Mouse (Mus musculus) forebrain, embryonic 13.5 days (tissue): Measurements from ENCODE around the gene Kif1b. TPM values are rescaled to one million over a fixed set of nuclear protein-coding genes. Genes with fewer than 3 reads are reported as not detected.
"Not testable (repeated sequence)": the region's sequence is repeated elsewhere in the genome, so short reads cannot be mapped to it uniquely, and the experiment has no call there.

ENCODE experiments used
- ATAC-seq: fragments of 200-750 bp; cut with Nextera tagmentation; 2 replicates; pipeline ENCODE4 v1.8.0; 2017
- H3K27ac ChIP-seq: fragments of 300-500 bp; sonication (generic); 2 replicates; pipeline ENCODE4 v1.5.1; 2015; ENCODE audit warnings: inconsistent platforms, mild to moderate bottlenecking, moderate library complexity
- H3K27me3 ChIP-seq: fragments of 300-500 bp; sonication (generic); 2 replicates; pipeline ENCODE4 v1.6.1; 2015; ENCODE audit warnings: mild to moderate bottlenecking, inconsistent platforms
- H3K36me3 ChIP-seq: fragments of 300-500 bp; sonication (generic); 2 replicates; pipeline ENCODE4 v1.6.1; 2015; ENCODE audit warnings: mild to moderate bottlenecking, inconsistent platforms; ENCODE audit not compliant: poor library complexity, severe bottlenecking
- H3K4me1 ChIP-seq: fragments of 300-500 bp; sonication (generic); 2 replicates; pipeline ENCODE4 v1.6.1; 2015; ENCODE audit warnings: inconsistent platforms
- H3K4me2 ChIP-seq: fragments of 300-500 bp; sonication (generic); 2 replicates; pipeline ENCODE4 v1.6.1; 2015; ENCODE audit warnings: inconsistent platforms, mild to moderate bottlenecking, moderate library complexity
- H3K4me3 ChIP-seq: fragments of 300-500 bp; sonication (generic); 2 replicates; pipeline ENCODE4 v1.5.1; 2015; ENCODE audit warnings: mild to moderate bottlenecking, inconsistent platforms
- H3K9ac ChIP-seq: fragments of 300-500 bp; sonication (generic); 2 replicates; pipeline ENCODE4 v1.6.1; 2015; ENCODE audit warnings: mild to moderate bottlenecking, inconsistent platforms
- H3K9me3 ChIP-seq: fragments of 300-500 bp; sonication (generic); replicated peaks from 2 replicates; pipeline ENCODE4 v1.6.1; 2016; ENCODE audit warnings: inconsistent platforms
- WGBS: fragments of 180-500 bp; shearing (Covaris S2); methylation state at CpG from one replicate; pipeline ENCODE4 v1.1.7; 2015; 5-methylcytosine and 5-hydroxymethylcytosine counted together
- polyA plus RNA-seq: library from polyadenylated mRNA; unstranded; fragments of >200 nt; fragmentation: Nextera tagmentation; extraction: Ambion mirVana; gene quantifications from 2 replicates; pipeline ENCODE4 v1.2.1, GENCODE M21; 2015

Kif1b gene
- polyA plus RNA-seq, 1 experiment from 2014 or later, result 136 TPM

DNA sequence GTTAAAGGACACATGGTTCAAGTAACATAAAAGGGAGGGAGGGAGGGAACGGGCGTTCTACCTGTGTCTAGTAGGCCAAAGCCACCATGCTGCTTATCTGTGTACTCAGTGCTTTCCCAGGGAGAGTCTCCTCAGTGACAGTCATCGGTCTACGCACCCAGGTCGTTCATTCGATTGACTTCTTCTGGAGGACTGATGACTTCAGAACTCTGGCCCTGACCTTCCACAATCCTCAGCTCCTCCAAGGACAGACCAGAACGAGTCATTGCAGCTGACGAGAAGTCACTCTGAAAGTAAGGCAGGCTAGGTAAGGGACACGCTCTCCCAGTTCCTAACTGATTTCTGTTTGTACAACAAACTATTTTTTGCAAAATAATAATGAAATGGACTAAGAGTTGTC is 94.0 kb downstream of the Kif1b start:
- no peak for ATAC-seq
- no peak overlapping the region for H3K9ac ChIP-seq
- H3K27me3 ChIP-seq, result no peaks in the 10 kb centered on the region
- H3K9me3 ChIP-seq, result no peaks in the 10 kb centered on the region
- H3K36me3 ChIP-seq, result peaks cover 89% of the 10 kb centered on the region
- H3K4me2 ChIP-seq, result no peak overlapping the region
- no peak overlapping the region for H3K27ac ChIP-seq
- no peak overlapping the region for H3K4me3 ChIP-seq
- 97% methylated on average over 9 of the region's 9 CpGs for WGBS
- no peaks in the 10 kb centered on the region for H3K4me1 ChIP-seq

DNA sequence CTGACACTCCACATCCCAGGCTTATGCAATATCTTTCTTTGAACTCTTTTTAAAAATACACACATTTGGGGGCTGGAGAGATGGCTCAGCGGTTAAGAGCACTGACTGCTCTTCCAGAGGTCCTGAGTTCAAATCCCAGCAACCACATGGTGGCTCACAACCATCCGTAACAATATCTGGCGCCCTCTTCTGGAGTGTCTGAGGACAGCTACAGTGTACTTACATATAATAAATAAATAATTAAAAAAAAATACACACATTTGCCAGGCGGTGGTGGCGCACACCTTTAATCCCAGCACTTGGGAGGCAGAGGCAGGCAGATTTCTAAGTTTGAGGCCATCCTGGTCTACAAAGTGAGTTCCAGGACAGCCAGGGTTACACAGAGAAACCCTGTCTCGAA is 96.1 kb downstream of the Kif1b start:
- H3K4me3 ChIP-seq, H3K4me2 ChIP-seq, H3K27ac ChIP-seq, H3K27me3 ChIP-seq, H3K9ac ChIP-seq, ATAC-seq, H3K4me1 ChIP-seq, H3K9me3 ChIP-seq: not testable (repeated sequence)
- WGBS, result 97% methylated on average over 6 of the region's 6 CpGs
- peaks cover 91% of the 10 kb centered on the region for H3K36me3 ChIP-seq

DNA sequence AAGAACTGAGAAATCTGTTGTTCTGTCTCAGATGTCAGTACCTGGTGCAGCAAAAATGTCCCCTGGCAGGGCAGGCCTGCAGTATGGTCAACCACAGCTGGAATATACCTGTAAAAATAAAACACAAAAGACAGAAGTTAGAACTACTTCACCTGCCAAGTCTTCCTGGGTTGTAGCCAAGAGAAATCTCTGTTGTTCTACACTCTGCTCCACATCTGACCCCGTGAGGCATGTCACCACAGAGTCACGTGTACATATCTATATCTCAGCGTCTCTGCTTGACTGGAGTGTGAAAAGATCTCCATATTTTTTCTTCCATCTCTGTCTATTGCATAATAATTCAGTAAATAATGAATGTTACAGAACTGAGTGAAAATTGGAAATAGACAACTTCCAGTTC is 105.0 kb downstream of the Kif1b start:
- Histone ChIP-seq H3K27ac (no peak overlapping the region), H3K4me3 (no peak overlapping the region), H3K27me3 (no peaks in the 10 kb centered on the region), H3K36me3 (peaks cover 94% of the 10 kb centered on the region), H3K4me2 (no peak overlapping the region), H3K4me1 (no peaks in the 10 kb centered on the region), H3K9me3 (no peaks in the 10 kb centered on the region), H3K9ac (no peak overlapping the region)
- ATAC-seq, result no peak
- WGBS, result 94% methylated on average over 3 of the region's 3 CpGs

DNA sequence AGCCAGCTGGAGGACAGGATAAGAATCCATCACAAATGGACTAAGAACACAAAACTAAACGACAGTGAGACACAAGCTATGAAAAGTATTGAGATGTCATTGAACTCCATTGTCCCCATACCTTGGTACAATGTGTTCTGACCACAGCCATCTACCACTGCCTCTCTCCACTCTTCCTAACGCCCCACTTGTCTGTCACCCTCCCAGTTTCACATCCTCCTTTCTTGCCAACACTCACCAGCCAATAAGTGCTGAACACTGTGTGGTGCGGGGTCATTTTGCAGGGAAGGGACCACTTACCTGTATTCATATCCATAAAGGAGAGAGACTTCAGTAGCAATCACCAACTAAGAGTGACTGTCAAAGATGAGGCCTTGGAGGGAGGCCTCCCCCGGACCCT is 106.4 kb downstream of the Kif1b start:
- no peaks in the 10 kb centered on the region for H3K27me3 ChIP-seq
- H3K4me2 ChIP-seq, result no peak overlapping the region
- H3K4me1 ChIP-seq, result no peaks in the 10 kb centered on the region
- H3K9me3 ChIP-seq, result no peaks in the 10 kb centered on the region
- H3K36me3 ChIP-seq, result peaks cover 93% of the 10 kb centered on the region
- H3K4me3 ChIP-seq, result no peak overlapping the region
- WGBS, result 97% methylated on average over 4 of the region's 4 CpGs
- H3K27ac ChIP-seq, result no peak overlapping the region
- H3K9ac ChIP-seq, result no peak overlapping the region
- no peak for ATAC-seq

DNA sequence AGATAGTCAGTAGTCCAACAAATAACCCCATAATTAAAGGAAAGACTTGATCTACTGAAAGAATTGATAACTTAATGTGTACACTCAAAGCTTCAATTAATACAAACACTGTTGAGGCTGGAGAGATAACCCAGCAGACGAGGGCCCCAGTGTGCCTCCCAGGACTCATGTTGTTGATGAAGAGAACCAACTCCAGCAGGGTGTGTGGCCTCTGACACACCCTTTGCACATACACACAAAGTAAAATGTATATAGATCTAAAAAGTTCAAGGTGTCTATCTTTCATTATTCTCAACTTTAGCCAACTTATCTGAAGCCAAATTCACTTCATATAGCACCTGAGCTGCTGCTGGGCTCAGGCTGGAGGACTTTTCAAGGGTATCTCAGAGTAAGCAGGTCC is 110.3 kb downstream of the Kif1b start:
- no peaks in the 10 kb centered on the region for H3K9me3 ChIP-seq
- WGBS, result 73% methylated on average over 1 of the region's 1 CpGs
- no peaks in the 10 kb centered on the region for H3K27me3 ChIP-seq
- H3K27ac ChIP-seq, result no peak overlapping the region
- no peak overlapping the region for H3K4me2 ChIP-seq
- ATAC-seq, result no peak
- no peaks in the 10 kb centered on the region for H3K4me1 ChIP-seq
- H3K36me3 ChIP-seq, result peaks cover 91% of the 10 kb centered on the region
- H3K9ac ChIP-seq, result no peak overlapping the region
- no peak overlapping the region for H3K4me3 ChIP-seq

DNA sequence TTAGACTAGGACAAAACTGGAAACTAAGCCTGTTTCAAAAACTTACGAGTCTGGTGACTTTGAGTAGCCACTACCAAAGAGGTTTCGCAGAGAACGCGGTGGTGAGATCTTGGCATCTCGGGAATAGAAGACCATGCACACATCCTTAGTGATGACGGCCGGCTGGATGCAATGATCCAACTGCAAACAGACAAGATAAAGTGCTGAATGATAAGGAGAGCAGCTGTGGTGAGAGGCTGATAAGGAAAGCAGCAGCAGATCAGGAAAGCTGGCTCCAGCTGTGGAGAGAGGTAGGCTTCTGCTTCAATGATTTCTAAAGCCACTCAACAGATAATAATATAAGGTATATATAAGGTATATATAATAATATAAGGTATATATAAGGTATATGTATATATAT is 116.4 kb downstream of the Kif1b start:
- H3K36me3 ChIP-seq, result peaks cover 93% of the 10 kb centered on the region
- no peaks in the 10 kb centered on the region for H3K27me3 ChIP-seq
- H3K4me1 ChIP-seq, result no peaks in the 10 kb centered on the region
- WGBS, result 95% methylated on average over 7 of the region's 7 CpGs
- no peak overlapping the region for H3K9ac ChIP-seq
- H3K4me2 ChIP-seq, result no peak overlapping the region
- no peak overlapping the region for H3K4me3 ChIP-seq
- no peak for ATAC-seq
- H3K9me3 ChIP-seq, result no peaks in the 10 kb centered on the region
- H3K27ac ChIP-seq, result no peak overlapping the region

DNA sequence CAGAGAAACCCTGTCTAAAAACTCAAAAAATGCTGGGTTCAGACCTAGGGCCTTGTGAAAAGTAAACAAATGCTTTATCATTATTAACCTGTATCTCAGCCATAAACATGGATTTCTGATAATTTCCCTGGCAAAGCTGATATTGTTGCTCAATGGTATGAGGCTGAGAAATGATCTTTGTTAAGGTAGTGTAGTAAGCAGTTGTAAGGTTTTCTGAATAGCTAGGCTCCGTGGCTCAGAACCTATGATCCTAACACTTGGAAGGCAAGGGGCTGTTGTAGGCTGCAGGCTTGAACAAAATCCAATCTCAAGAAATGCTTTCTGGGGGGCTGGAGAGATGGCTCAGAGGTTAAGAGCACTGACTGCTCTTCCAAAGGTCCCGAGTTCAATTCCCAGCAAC is 118.9 kb downstream of the Kif1b start:
- ATAC-seq, result no peak
- peaks cover 96% of the 10 kb centered on the region for H3K36me3 ChIP-seq
- H3K27ac ChIP-seq, result no peak overlapping the region
- H3K27me3 ChIP-seq, result no peaks in the 10 kb centered on the region
- no peak overlapping the region for H3K4me3 ChIP-seq
- H3K4me1 ChIP-seq, result no peaks in the 10 kb centered on the region
- H3K4me2 ChIP-seq, result no peak overlapping the region
- H3K9me3 ChIP-seq, result no peaks in the 10 kb centered on the region
- no peak overlapping the region for H3K9ac ChIP-seq
- 81% methylated on average over 2 of the region's 2 CpGs for WGBS

DNA sequence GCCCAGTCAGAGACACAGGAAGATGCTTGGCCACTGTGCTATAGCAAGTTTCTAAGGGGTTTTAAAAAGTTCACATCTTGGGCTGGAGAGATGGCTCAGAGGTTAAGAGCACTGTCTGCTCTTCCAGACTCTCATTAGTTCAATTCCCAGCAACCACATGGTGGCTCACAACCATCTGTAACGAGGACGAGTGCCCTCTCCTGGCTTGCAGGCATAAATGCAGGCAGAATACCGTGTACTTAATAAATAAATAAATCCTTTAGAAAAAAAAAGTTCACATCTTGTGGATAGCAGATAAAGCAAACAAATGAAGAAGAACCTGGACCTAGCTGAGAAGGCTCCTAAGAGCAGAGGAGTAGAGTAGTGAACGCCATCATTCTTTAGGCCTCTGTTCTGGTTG is 124.7 kb downstream of the Kif1b start:
- H3K27me3 ChIP-seq, result no peaks in the 10 kb centered on the region
- H3K27ac ChIP-seq, result no peak overlapping the region
- WGBS, result 48% methylated on average over 4 of the region's 4 CpGs
- no peaks in the 10 kb centered on the region for H3K9me3 ChIP-seq
- no peak overlapping the region for H3K4me2 ChIP-seq
- no peaks in the 10 kb centered on the region for H3K4me1 ChIP-seq
- H3K4me3 ChIP-seq, result no peak overlapping the region
- no peak for ATAC-seq
- no peak overlapping the region for H3K9ac ChIP-seq
- peaks cover 98% of the 10 kb centered on the region for H3K36me3 ChIP-seq

DNA sequence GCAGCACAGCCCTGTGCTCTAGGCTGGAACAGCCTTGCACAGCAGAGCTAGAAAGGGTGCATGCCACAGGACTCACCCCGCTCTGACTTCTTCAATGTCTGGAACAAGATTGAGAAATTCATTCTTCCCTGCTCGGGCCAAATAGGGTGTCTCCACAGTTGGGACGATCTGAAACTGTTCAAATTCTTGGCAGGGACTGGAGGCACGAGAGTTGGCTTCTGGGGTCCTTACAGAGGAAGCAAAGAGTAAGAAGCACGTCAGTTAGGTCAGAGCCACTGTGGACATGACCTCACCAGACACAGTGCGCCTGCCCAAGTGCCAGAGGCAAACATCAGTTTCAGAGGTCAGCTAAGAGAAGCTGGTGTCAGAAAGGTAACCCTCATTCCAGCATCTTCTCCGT is 125.3 kb downstream of the Kif1b start:
- Histone ChIP-seq H3K4me1 (no peaks in the 10 kb centered on the region), H3K27ac (no peak overlapping the region), H3K4me2 (no peak overlapping the region), H3K27me3 (no peaks in the 10 kb centered on the region), H3K36me3 (peaks cover 96% of the 10 kb centered on the region), H3K9me3 (no peaks in the 10 kb centered on the region), H3K9ac (no peak overlapping the region), H3K4me3 (no peak overlapping the region)
- 93% methylated on average over 7 of the region's 7 CpGs for WGBS
- no peak for ATAC-seq

DNA sequence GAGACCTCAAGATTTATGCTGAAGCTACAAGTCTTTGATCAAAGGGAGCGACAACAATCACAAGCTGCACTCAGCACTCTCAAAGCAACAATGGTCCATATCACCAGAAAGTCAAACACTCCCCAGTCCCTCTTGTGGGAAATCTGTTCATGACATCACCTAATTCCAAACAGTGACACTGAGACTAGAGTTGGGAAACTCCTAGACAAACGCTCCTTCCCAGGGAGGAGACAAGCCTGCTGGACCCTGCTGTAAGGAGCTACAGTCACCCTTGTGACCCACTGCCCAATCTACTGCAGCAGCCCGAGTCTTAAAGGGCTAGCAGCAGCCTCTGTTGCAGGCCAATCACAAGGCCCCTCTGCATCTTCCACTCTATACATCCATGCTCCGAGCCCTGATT is 127.9 kb downstream of the Kif1b start:
- no peaks in the 10 kb centered on the region for H3K9me3 ChIP-seq
- H3K36me3 ChIP-seq, result peaks cover 89% of the 10 kb centered on the region
- 60% methylated on average over 4 of the region's 4 CpGs for WGBS
- no peak overlapping the region for H3K9ac ChIP-seq
- no peaks in the 10 kb centered on the region for H3K4me1 ChIP-seq
- no peak overlapping the region for H3K4me3 ChIP-seq
- no peak overlapping the region for H3K27ac ChIP-seq
- no peak for ATAC-seq
- H3K27me3 ChIP-seq, result no peaks in the 10 kb centered on the region
- no peak overlapping the region for H3K4me2 ChIP-seq

DNA sequence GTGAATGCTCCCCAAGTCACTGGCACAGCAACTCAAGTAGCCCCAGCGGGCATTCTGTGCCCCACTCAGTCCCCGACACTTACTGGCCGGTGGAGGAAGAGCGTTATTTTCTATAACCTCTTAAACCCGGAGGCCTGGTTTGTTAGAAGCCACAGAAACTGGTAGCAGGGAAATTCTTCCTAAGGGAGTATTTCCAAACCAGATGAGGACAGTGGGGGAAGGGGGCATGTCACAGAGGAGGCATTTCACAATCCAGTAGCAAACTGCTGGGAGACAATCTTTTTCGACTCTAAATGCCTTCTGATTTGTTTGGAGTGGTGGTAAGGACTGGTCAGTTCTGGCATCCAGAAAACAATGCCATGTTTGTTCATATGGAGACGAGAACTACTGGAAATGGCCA is 128.3 kb downstream of the Kif1b start:
- ATAC-seq, result no peak
- Histone ChIP-seq H3K27ac (no peak overlapping the region), H3K4me3 (no peak overlapping the region), H3K4me1 (no peaks in the 10 kb centered on the region), H3K9me3 (no peaks in the 10 kb centered on the region), H3K27me3 (no peaks in the 10 kb centered on the region), H3K9ac (no peak overlapping the region), H3K36me3 (peaks cover 85% of the 10 kb centered on the region), H3K4me2 (no peak overlapping the region)
- 85% methylated on average over 7 of the region's 7 CpGs for WGBS

DNA sequence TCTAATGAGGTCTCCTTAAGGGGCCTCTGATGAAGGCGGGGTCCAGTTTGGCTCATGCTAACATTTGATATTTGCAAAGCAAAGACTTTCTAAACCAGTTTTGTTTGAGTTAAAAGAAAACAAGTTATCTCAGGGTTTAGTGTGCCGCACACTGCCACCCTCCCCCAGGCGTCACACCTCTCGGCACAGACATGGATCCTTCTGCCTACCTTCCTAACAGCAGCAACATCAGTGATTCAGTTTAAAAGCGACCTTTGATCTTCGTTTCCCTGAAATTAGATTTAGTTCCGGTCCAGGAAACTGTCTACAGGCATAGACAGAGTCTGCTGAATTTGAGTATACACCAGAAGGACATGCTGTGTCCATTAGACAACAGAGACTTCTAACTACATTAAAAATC is 129.2 kb downstream of the Kif1b start:
- WGBS, result 90% methylated on average over 7 of the region's 7 CpGs
- Histone ChIP-seq H3K27ac (no peak overlapping the region), H3K27me3 (no peaks in the 10 kb centered on the region), H3K9ac (no peak overlapping the region), H3K4me1 (0 out of 2 replicates have a peak, but pooled peaks cover under 1% of the 10 kb centered on the region), H3K9me3 (no peaks in the 10 kb centered on the region), H3K4me2 (no peak overlapping the region), H3K36me3 (peaks cover 77% of the 10 kb centered on the region), H3K4me3 (no peak overlapping the region)
- no peak for ATAC-seq

DNA sequence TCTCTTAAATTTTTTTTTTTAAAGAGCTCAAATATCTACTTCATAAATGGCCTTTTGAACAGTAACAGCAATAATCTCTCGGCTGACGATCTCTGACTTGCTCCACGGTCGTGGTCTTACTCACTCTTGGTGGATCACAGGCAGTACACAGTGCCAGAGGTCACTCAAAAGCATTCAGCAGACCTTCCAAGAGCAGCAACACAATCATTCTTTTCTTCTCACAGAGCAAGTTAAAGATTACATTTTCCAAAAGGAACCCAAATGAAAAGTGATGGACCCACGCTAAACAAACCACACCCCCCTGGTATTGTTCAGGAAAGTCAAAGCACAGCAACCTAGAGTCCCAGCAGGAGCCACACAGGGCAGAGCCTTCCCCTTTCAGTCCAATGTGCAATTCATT is 130.4 kb downstream of the Kif1b start:
- no peaks in the 10 kb centered on the region for H3K9me3 ChIP-seq
- no peaks in the 10 kb centered on the region for H3K27me3 ChIP-seq
- H3K4me3 ChIP-seq, result no peak overlapping the region
- H3K9ac ChIP-seq, result no peak overlapping the region
- ATAC-seq, result no peak
- H3K4me2 ChIP-seq, result no peak overlapping the region
- 0 out of 2 replicates have a peak, but pooled peaks cover 4% of the 10 kb centered on the region for H3K4me1 ChIP-seq
- 45% methylated on average over 5 of the region's 5 CpGs for WGBS
- H3K27ac ChIP-seq, result no peak overlapping the region
- peaks cover 64% of the 10 kb centered on the region for H3K36me3 ChIP-seq
